Mouse (Mus musculus): ENCODE data around the gene Susd4. TPM values are rescaled to one million over a fixed set of nuclear protein-coding genes. Genes with fewer than 3 reads are reported as not detected.

Gene Susd4
- not detected in 2 replicates for total RNA-seq (2014; fragmentation: Nextera tagmentation)
- total RNA-seq (2017) = not detected in 2 replicates
- polyA plus RNA-seq (2012) = not detected in 2 replicates

GRCm38 (mm10) chr1:182763716-182764461 lies at the start of gene Susd4:
Susd4 (plus strand) TSS chr1:182763860.
- DNase-seq (ENCODE audit: low spot score) = no peak
- TF ChIP-seq TAL1 (conservative IDR thresholded peaks at IDR 0.05; ENCODE audit: low read depth, low read length) (no peak), GATA2 (IDR thresholded peaks at IDR 0.05; ENCODE audit: borderline replicate concordance, low read depth, low read length) (no peak), CTCF (IDR thresholded peaks at IDR 0.05; ENCODE audit: low read depth, low read length) (no peak), GATA1 (IDR thresholded peaks at IDR 0.05; ENCODE audit: borderline replicate concordance, low read length) (no peak), POLR2AphosphoS5 (IDR thresholded peaks at IDR 0.05; ENCODE audit: insufficient replicate concordance, low read depth, low read length) (no peak)
- peak within 1 kb of the TSS; percentile 51; the same call in 1 of the 2 replicates for H3K4me3 ChIP-seq (ENCODE audit: low read depth, low read length)
- peaks cover 76% of the 10 kb centered on the region for H3K9me3 ChIP-seq (replicated peaks)
- no peaks in the 10 kb centered on the region for H3K4me1 ChIP-seq (ENCODE audit: insufficient read depth, low read depth, low read length)
- ATAC-seq (ENCODE audit: extremely low read depth, insufficient number of reproducible peaks, low FRiP score, poor library complexity, severe bottlenecking) = no peak
- H3K36me3 ChIP-seq (replicated peaks) = no peaks in the 10 kb centered on the region
- no peaks in the 10 kb centered on the region for H3K27me3 ChIP-seq (ENCODE audit: insufficient read depth, low read length)

- DNase-seq (ENCODE audit: low spot score) = no peak
- no peaks in the 10 kb centered on the region for H3K27me3 ChIP-seq (ENCODE audit: insufficient read depth, low read length)
- TF ChIP-seq POLR2AphosphoS5 (IDR thresholded peaks at IDR 0.05; ENCODE audit: insufficient replicate concordance, low read depth, low read length) = no peak
- no peak for TF ChIP-seq GATA1 (IDR thresholded peaks at IDR 0.05; ENCODE audit: borderline replicate concordance, low read length)
- no peak for TF ChIP-seq TAL1 (conservative IDR thresholded peaks at IDR 0.05; ENCODE audit: low read depth, low read length)
- TF ChIP-seq GATA2 (IDR thresholded peaks at IDR 0.05; ENCODE audit: borderline replicate concordance, low read depth, low read length) = no peak
- no peak for TF ChIP-seq CTCF (IDR thresholded peaks at IDR 0.05; ENCODE audit: low read depth, low read length)
- H3K36me3 ChIP-seq (replicated peaks) = no peaks in the 10 kb centered on the region
- H3K9me3 ChIP-seq (replicated peaks) = peaks cover 64% of the 10 kb centered on the region
- no peaks in the 10 kb centered on the region for H3K4me1 ChIP-seq (ENCODE audit: insufficient read depth, low read depth, low read length)
- ATAC-seq (ENCODE audit: extremely low read depth, insufficient number of reproducible peaks, low FRiP score, poor library complexity, severe bottlenecking) = no peak
- no peak overlapping the region for H3K4me3 ChIP-seq (ENCODE audit: low read depth, low read length)
These were observed 49.3 kb upstream of the Susd4 start for GRCm38 (mm10) chr1:182714236-182714935.

GRCm38 (mm10) chr1:182727541-182727940 lies 36.1 kb upstream of the Susd4 start:
- Histone ChIP-seq H3K4me1 (ENCODE audit: insufficient read depth, low read depth, low read length) (no peaks in the 10 kb centered on the region), H3K4me3 (ENCODE audit: low read depth, low read length) (no peak overlapping the region), H3K36me3 (replicated peaks) (no peaks in the 10 kb centered on the region), H3K9me3 (replicated peaks) (peaks cover 62% of the 10 kb centered on the region), H3K27me3 (ENCODE audit: insufficient read depth, low read length) (no peaks in the 10 kb centered on the region)
- TF ChIP-seq CTCF (IDR thresholded peaks at IDR 0.05; ENCODE audit: low read depth, low read length) (no peak), POLR2AphosphoS5 (IDR thresholded peaks at IDR 0.05; ENCODE audit: insufficient replicate concordance, low read depth, low read length) (no peak), TAL1 (conservative IDR thresholded peaks at IDR 0.05; ENCODE audit: low read depth, low read length) (no peak), GATA2 (IDR thresholded peaks at IDR 0.05; ENCODE audit: borderline replicate concordance, low read depth, low read length) (no peak), GATA1 (IDR thresholded peaks at IDR 0.05; ENCODE audit: borderline replicate concordance, low read length) (no peak)
- ATAC-seq (ENCODE audit: extremely low read depth, insufficient number of reproducible peaks, low FRiP score, poor library complexity, severe bottlenecking) (no peak), DNase-seq (ENCODE audit: low spot score) (no peak)

- Histone ChIP-seq H3K4me3 (ENCODE audit: low read depth, low read length) (no peak overlapping the region), H3K4me1 (ENCODE audit: insufficient read depth, low read depth, low read length) (no peaks in the 10 kb centered on the region), H3K27me3 (ENCODE audit: insufficient read depth, low read length) (no peaks in the 10 kb centered on the region), H3K36me3 (replicated peaks) (no peaks in the 10 kb centered on the region), H3K9me3 (replicated peaks) (peaks cover 54% of the 10 kb centered on the region)
- ATAC-seq (ENCODE audit: extremely low read depth, insufficient number of reproducible peaks, low FRiP score, poor library complexity, severe bottlenecking) (no peak), DNase-seq (ENCODE audit: low spot score) (no peak)
- no peak for TF ChIP-seq GATA1 (IDR thresholded peaks at IDR 0.05; ENCODE audit: borderline replicate concordance, low read length)
- TF ChIP-seq GATA2 (IDR thresholded peaks at IDR 0.05; ENCODE audit: borderline replicate concordance, low read depth, low read length) = no peak
- TF ChIP-seq TAL1 (conservative IDR thresholded peaks at IDR 0.05; ENCODE audit: low read depth, low read length) = no peak
- TF ChIP-seq POLR2AphosphoS5 (IDR thresholded peaks at IDR 0.05; ENCODE audit: insufficient replicate concordance, low read depth, low read length) = no peak
- no peak for TF ChIP-seq CTCF (IDR thresholded peaks at IDR 0.05; ENCODE audit: low read depth, low read length)
These were observed 34.7 kb upstream of the Susd4 start for GRCm38 (mm10) chr1:182729002-182729401.

- DNase-seq (ENCODE audit: low spot score) = no peak
- H3K4me1 ChIP-seq (ENCODE audit: insufficient read depth, low read depth, low read length) = no peaks in the 10 kb centered on the region
- no peaks in the 10 kb centered on the region for H3K27me3 ChIP-seq (ENCODE audit: insufficient read depth, low read length)
- H3K9me3 ChIP-seq (replicated peaks) = peaks cover 43% of the 10 kb centered on the region
- TF ChIP-seq GATA1 (IDR thresholded peaks at IDR 0.05; ENCODE audit: borderline replicate concordance, low read length) (no peak), GATA2 (IDR thresholded peaks at IDR 0.05; ENCODE audit: borderline replicate concordance, low read depth, low read length) (no peak), POLR2AphosphoS5 (IDR thresholded peaks at IDR 0.05; ENCODE audit: insufficient replicate concordance, low read depth, low read length) (no peak), CTCF (IDR thresholded peaks at IDR 0.05; ENCODE audit: low read depth, low read length) (no peak), TAL1 (conservative IDR thresholded peaks at IDR 0.05; ENCODE audit: low read depth, low read length) (no peak)
- H3K4me3 ChIP-seq (ENCODE audit: low read depth, low read length) = no peak overlapping the region
- H3K36me3 ChIP-seq (replicated peaks) = no peaks in the 10 kb centered on the region
- no peak for ATAC-seq (ENCODE audit: extremely low read depth, insufficient number of reproducible peaks, low FRiP score, poor library complexity, severe bottlenecking)
These were observed 31.0 kb upstream of the Susd4 start for GRCm38 (mm10) chr1:182732695-182733094.

GRCm38 (mm10) chr1:182735891-182736290 lies 27.8 kb upstream of the Susd4 start:
- Histone ChIP-seq H3K4me1 (ENCODE audit: insufficient read depth, low read depth, low read length) (no peaks in the 10 kb centered on the region), H3K27me3 (ENCODE audit: insufficient read depth, low read length) (no peaks in the 10 kb centered on the region), H3K36me3 (replicated peaks) (no peaks in the 10 kb centered on the region), H3K9me3 (replicated peaks) (peaks cover 46% of the 10 kb centered on the region), H3K4me3 (ENCODE audit: low read depth, low read length) (no peak overlapping the region)
- no peak for ATAC-seq (ENCODE audit: extremely low read depth, insufficient number of reproducible peaks, low FRiP score, poor library complexity, severe bottlenecking)
- no peak for TF ChIP-seq GATA2 (IDR thresholded peaks at IDR 0.05; ENCODE audit: borderline replicate concordance, low read depth, low read length)
- no peak for TF ChIP-seq POLR2AphosphoS5 (IDR thresholded peaks at IDR 0.05; ENCODE audit: insufficient replicate concordance, low read depth, low read length)
- no peak for TF ChIP-seq TAL1 (conservative IDR thresholded peaks at IDR 0.05; ENCODE audit: low read depth, low read length)
- no peak for TF ChIP-seq CTCF (IDR thresholded peaks at IDR 0.05; ENCODE audit: low read depth, low read length)
- TF ChIP-seq GATA1 (IDR thresholded peaks at IDR 0.05; ENCODE audit: borderline replicate concordance, low read length) = no peak
- DNase-seq (ENCODE audit: low spot score) = no peak

All from G1E (cell line).